Mouse (Mus musculus): Measurements from ENCODE around the gene Ssu72. TPM values are rescaled to one million over a fixed set of nuclear protein-coding genes. Genes with fewer than 3 reads are reported as not detected.

The Ssu72 gene
- total and polyA plus RNA-seq, 3 experiments = 160 to 245 (median 169) TPM

GRCm38 (mm10) chr4:155769880-155770512 is 65.4 kb downstream of the Ssu72 start (continued):
- peak; percentile 6; the same call in 1 of the 2 replicates for TF ChIP-seq EP300 (IDR thresholded peaks at IDR 0.05; ENCODE audit: low read length)
- TF ChIP-seq NELFE (IDR thresholded peaks at IDR 0.05; ENCODE audit: low read depth, low read length) = peak; percentile 90
- peak; percentile 52 for TF ChIP-seq HCFC1 (IDR thresholded peaks at IDR 0.05; ENCODE audit: low read depth, low read length)
- no peak for TF ChIP-seq POLR2AphosphoS2 (IDR thresholded peaks at IDR 0.05; ENCODE audit: low read depth, low read length)
- 0 out of 2 replicates have a peak, but pooled peaks have one; percentile 31 for TF ChIP-seq MEF2A (IDR thresholded peaks at IDR 0.05; ENCODE audit: borderline replicate concordance, low read depth, low read length)
- TF ChIP-seq MAZ (IDR thresholded peaks at IDR 0.05; ENCODE audit: low read depth, low read length) = peak; percentile 67
- TF ChIP-seq JUN (IDR thresholded peaks at IDR 0.05; ENCODE audit: insufficient read depth, low read depth, low read length) = no peak
- TF ChIP-seq CTCF (conservative IDR thresholded peaks at IDR 0.05 in 1 of 2, IDR thresholded peaks at IDR 0.05 in 1 of 2; ENCODE audit: low read depth in 2 of 2, low read length in 2 of 2) = peak; percentile 31 to 93; a peak in 3 of 4 replicates
- peak; percentile 62; the same call in 1 of the 2 replicates for TF ChIP-seq UBTF (IDR thresholded peaks at IDR 0.05; ENCODE audit: low read depth, low read length)
- peak; percentile 82 for TF ChIP-seq ELF1 (IDR thresholded peaks at IDR 0.05; ENCODE audit: low read depth, low read length)
- no peak for TF ChIP-seq CHD1 (IDR thresholded peaks at IDR 0.05; ENCODE audit: low read depth, low read length)
- TF ChIP-seq ZMIZ1 (IDR thresholded peaks at IDR 0.05; ENCODE audit: low read depth, low read length) = peak; percentile 85
- TF ChIP-seq RAD21 (IDR thresholded peaks at IDR 0.05; ENCODE audit: low read depth, low read length) = peak; percentile 75

- H3K27ac ChIP-seq (ENCODE audit: insufficient read depth, low read depth) = no peak overlapping the region
- no peak for DNase-seq (ENCODE audit: extremely low read depth)
- no peaks in the 10 kb centered on the region for H3K36me3 ChIP-seq (replicated peaks in 1 of 2; ENCODE audit: control insufficient read depth in 1 of 2, insufficient read depth in 1 of 2, low read length in 1 of 2)
- no peak overlapping the region for H3K4me3 ChIP-seq (replicated peaks in 1 of 3; ENCODE audit: low read depth in 2 of 3, low read length in 2 of 3, poor library complexity in 1 of 3)
- H3K4me1 ChIP-seq (ENCODE audit: control insufficient read depth in 1 of 2, insufficient read depth in 2 of 2) = peaks cover 16 to 36% of the 10 kb centered on the region in 2 experiments
- no peak overlapping the region for H3K4me2 ChIP-seq (ENCODE audit: insufficient read depth, low read depth, poor library complexity, severe bottlenecking)
- no peak overlapping the region for H3K9ac ChIP-seq (ENCODE audit: insufficient read depth, low read depth)
- TF ChIP-seq ZNF384 (IDR thresholded peaks at IDR 0.05; ENCODE audit: low read depth, low read length) (no peak), ZKSCAN1 (IDR thresholded peaks at IDR 0.05; ENCODE audit: borderline replicate concordance, low read depth, low read length) (no peak), CHD1 (IDR thresholded peaks at IDR 0.05; ENCODE audit: low read depth, low read length) (no peak), NELFE (IDR thresholded peaks at IDR 0.05; ENCODE audit: low read depth, low read length) (no peak), E2F4 (IDR thresholded peaks at IDR 0.05; ENCODE audit: insufficient replicate concordance, low read depth, low read length) (no peak), TBP (conservative IDR thresholded peaks at IDR 0.05; ENCODE audit: low read depth, low read length) (no peak), KAT2A (IDR thresholded peaks at IDR 0.05; ENCODE audit: insufficient replicate concordance, low read length) (no peak), MAFK (IDR thresholded peaks at IDR 0.05; ENCODE audit: insufficient replicate concordance, low read length) (no peak), USF2 (conservative IDR thresholded peaks at IDR 0.05; ENCODE audit: low read depth, low read length) (no peak), SMC3 (IDR thresholded peaks at IDR 0.05; ENCODE audit: low read depth, low read length) (no peak), CHD2 (IDR thresholded peaks at IDR 0.05; ENCODE audit: low read length) (no peak), BHLHE40 (IDR thresholded peaks at IDR 0.05; ENCODE audit: low read depth, low read length) (no peak), USF1 (IDR thresholded peaks at IDR 0.05; ENCODE audit: low read depth, low read length) (no peak), ZMIZ1 (IDR thresholded peaks at IDR 0.05; ENCODE audit: low read depth, low read length) (no peak), IRF4 (IDR thresholded peaks at IDR 0.05; ENCODE audit: low read depth, low read length) (no peak), ETS1 (conservative IDR thresholded peaks at IDR 0.05; ENCODE audit: low read depth, low read length) (no peak), TCF12 (IDR thresholded peaks at IDR 0.05; ENCODE audit: low read depth, low read length) (no peak), SIN3A (IDR thresholded peaks at IDR 0.05; ENCODE audit: low read length) (no peak)
- H3K9me3 ChIP-seq (replicated peaks; ENCODE audit: low read length) = no peaks in the 10 kb centered on the region
- dilution Hi-C loops (cut with MboI; ENCODE audit: extremely low pct_ligation_motif_present, extremely low pct_unique_long_range_greater_than_20kb, low sequenced_read_pairs) = no loop called here
- H3K27me3 ChIP-seq (replicated peaks) = peaks cover 42% of the 10 kb centered on the region
- in situ Hi-C loops (cut with MboI; ENCODE audit: low pct_ligation_motif_present, low pct_unique_long_range_greater_than_20kb, low sequenced_read_pairs) = no loop called here
- H3K79me2 ChIP-seq (replicated peaks; ENCODE audit: control insufficient read depth, extremely low read depth, insufficient read depth, poor library complexity, severe bottlenecking) = no peaks in the 10 kb centered on the region
Measured at GRCm38 (mm10) chr4:155770626-155771025, 66.0 kb downstream of the Ssu72 start.
